Mouse (Mus musculus): Measurements from ENCODE around the gene 1700034J05Rik.

DNA sequence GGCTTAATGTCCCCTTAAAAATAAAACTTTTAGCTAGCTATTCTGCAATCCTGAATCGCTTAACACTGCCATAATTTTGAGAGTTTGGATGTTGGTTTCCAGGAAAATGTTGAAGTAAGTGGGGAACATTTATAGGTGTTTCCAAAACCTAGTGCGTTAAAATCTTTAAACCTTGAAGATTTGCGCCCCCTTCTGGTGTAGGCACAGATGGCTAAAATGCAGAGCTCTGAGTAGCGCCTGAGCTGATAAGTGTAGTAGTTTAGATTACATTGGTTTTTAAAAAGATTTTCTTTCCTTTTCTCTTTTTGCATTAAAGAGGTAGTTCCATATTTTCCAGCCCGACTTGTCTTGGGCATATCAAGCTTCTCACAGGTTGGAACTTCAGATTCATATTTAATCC, 40.0 kb upstream of the 1700034J05Rik start:
- TF ChIP-seq CTCF (IDR thresholded peaks at IDR 0.05; ENCODE audit: borderline replicate concordance, control insufficient read depth, extremely low read depth, insufficient read depth, low read length, poor library complexity) = no peak
- TF ChIP-seq POLR2A (IDR thresholded peaks at IDR 0.05; ENCODE audit: control insufficient read depth, extremely low read depth, insufficient read depth, low read length, poor library complexity) = no peak

Measured in thymus, adult 2 months (tissue).